Mouse (Mus musculus) CH12.LX (cell line): ENCODE data around the gene Ppp2r2c. TPM values are rescaled to one million over a fixed set of nuclear protein-coding genes. Genes with fewer than 3 reads are reported as not detected.

Experiments
- DNase-seq: peaks from one replicate; pipeline ENCODE4 v3.0.0-alpha.2; 2013; ENCODE audit errors: extremely low read depth
- H3K27ac ChIP-seq: 2 replicates; pipeline ENCODE4 v1.5.1; 2012; ENCODE audit warnings: low read depth, mild to moderate bottlenecking, control low read depth, moderate library complexity; ENCODE audit not compliant: insufficient read depth
- H3K27me3 ChIP-seq: replicated peaks from 2 replicates; pipeline ENCODE3; 2012; ENCODE audit warnings: inconsistent platforms
- H3K36me3 ChIP-seq, 2 experiments: replicated peaks in 1 of 2; 2 replicates each; pipeline versions ENCODE3 to v1.6.1; 2012; ENCODE audit warnings: inconsistent platforms in 1 of 2, low read length in 1 of 2, mild to moderate bottlenecking in 1 of 2, mixed read lengths in 1 of 2, moderate library complexity in 1 of 2; ENCODE audit not compliant: control insufficient read depth in 1 of 2, insufficient read depth in 1 of 2
- H3K4me1 ChIP-seq, 2 experiments: 2 replicates each; pipeline ENCODE4 v1.6.1; 2012; ENCODE audit warnings: inconsistent platforms in 1 of 2, moderate library complexity in 1 of 2; ENCODE audit not compliant: insufficient read depth in 2 of 2, control insufficient read depth in 1 of 2
- H3K4me2 ChIP-seq: 2 replicates; pipeline ENCODE4 v1.6.1; 2012; ENCODE audit warnings: low read depth, mild to moderate bottlenecking, control low read depth; ENCODE audit not compliant: poor library complexity, insufficient read depth, severe bottlenecking
- H3K4me3 ChIP-seq, 3 experiments: fragments of 150-350 bp in 1 of 3; sonication (generic) in 1 of 3; replicated peaks in 1 of 3; 2 replicates each; pipeline versions ENCODE3 to v1.5.1; 2011 to 2012; ENCODE audit warnings: low read depth in 2 of 3, low read length in 2 of 3, mild to moderate bottlenecking in 2 of 3, moderate library complexity in 2 of 3, control low read depth in 1 of 3, improper control_type of control experiment in 1 of 3, inconsistent platforms in 1 of 3, mixed read lengths in 1 of 3; ENCODE audit not compliant: poor library complexity in 1 of 3
- H3K79me2 ChIP-seq: replicated peaks from 2 replicates; pipeline ENCODE4 v1.6.1; 2012; ENCODE audit warnings: mild to moderate bottlenecking, moderate library complexity; ENCODE audit not compliant: control insufficient read depth, poor library complexity, insufficient read depth, severe bottlenecking; ENCODE audit errors: extremely low read depth
- H3K9ac ChIP-seq: 2 replicates; pipeline ENCODE4 v1.6.1; 2012; ENCODE audit warnings: low read depth, mild to moderate bottlenecking, control low read depth, moderate library complexity; ENCODE audit not compliant: insufficient read depth
- H3K9me3 ChIP-seq: replicated peaks from 2 replicates; pipeline ENCODE3; 2012; ENCODE audit warnings: low read length, inconsistent platforms, mixed read lengths
- BHLHE40 ChIP-seq: IDR thresholded peaks from 2 replicates; pipeline ENCODE4 v1.6.1; 2011; ENCODE audit warnings: mild to moderate bottlenecking, low read depth, low read length, improper control_type of control experiment
- CHD2 ChIP-seq: IDR thresholded peaks from 2 replicates; pipeline ENCODE4 v1.6.1; 2011; ENCODE audit warnings: low read length, improper control_type of control experiment
- E2F4 ChIP-seq: IDR thresholded peaks from 2 replicates; pipeline ENCODE4 v1.6.1; 2011; ENCODE audit warnings: low read depth, low read length, improper control_type of control experiment; ENCODE audit not compliant: insufficient replicate concordance
- EP300 ChIP-seq: IDR thresholded peaks from 2 replicates; pipeline ENCODE4 v1.6.1; 2011; ENCODE audit warnings: low read length, improper control_type of control experiment
- ETS1 ChIP-seq: conservative IDR thresholded peaks from 2 replicates; pipeline ENCODE4 v1.6.1; 2012; ENCODE audit warnings: low read depth, mild to moderate bottlenecking, inconsistent platforms, low read length, improper control_type of control experiment, moderate library complexity
- GABPA ChIP-seq: IDR thresholded peaks from 2 replicates; pipeline ENCODE4 v1.6.1; 2012; ENCODE audit warnings: low read depth, low read length, improper control_type of control experiment, inconsistent platforms; ENCODE audit not compliant: insufficient replicate concordance
- IRF4 ChIP-seq: IDR thresholded peaks from 2 replicates; pipeline ENCODE4 v1.6.1; 2014; ENCODE audit warnings: low read depth, mild to moderate bottlenecking, inconsistent platforms, low read length, improper control_type of control experiment
- MAFK ChIP-seq: IDR thresholded peaks from 2 replicates; pipeline ENCODE4 v1.6.1; 2011; ENCODE audit warnings: low read length, improper control_type of control experiment; ENCODE audit not compliant: insufficient replicate concordance
- MEF2A ChIP-seq: IDR thresholded peaks from 2 replicates; pipeline ENCODE4 v1.6.1; 2014; ENCODE audit warnings: low read depth, mild to moderate bottlenecking, inconsistent platforms, low read length, improper control_type of control experiment, borderline replicate concordance
- MXI1 ChIP-seq: IDR thresholded peaks from 2 replicates; pipeline ENCODE4 v1.6.1; 2011; ENCODE audit warnings: mild to moderate bottlenecking, low read depth, low read length, improper control_type of control experiment
- MYC ChIP-seq: IDR thresholded peaks from 2 replicates; pipeline ENCODE4 v1.6.1; 2011; ENCODE audit warnings: low read depth, mild to moderate bottlenecking, improper control_type of control experiment, low read length
- NRF1 ChIP-seq: IDR thresholded peaks from 2 replicates; pipeline ENCODE4 v1.6.1; 2014; ENCODE audit warnings: low read depth, mild to moderate bottlenecking, inconsistent platforms, low read length, improper control_type of control experiment, moderate library complexity
- SIN3A ChIP-seq: IDR thresholded peaks from 2 replicates; pipeline ENCODE4 v1.6.1; 2012; ENCODE audit warnings: low read length, improper control_type of control experiment, inconsistent platforms
- SMC3 ChIP-seq: IDR thresholded peaks from 2 replicates; pipeline ENCODE4 v1.6.1; 2011; ENCODE audit warnings: low read depth, low read length, improper control_type of control experiment
- TCF12 ChIP-seq: IDR thresholded peaks from 2 replicates; pipeline ENCODE4 v1.6.1; 2014; ENCODE audit warnings: low read depth, mild to moderate bottlenecking, inconsistent platforms, low read length, improper control_type of control experiment
- USF2 ChIP-seq: conservative IDR thresholded peaks from 2 replicates; pipeline ENCODE4 v1.6.1; 2011; ENCODE audit warnings: low read depth, low read length, improper control_type of control experiment
- ZKSCAN1 ChIP-seq: IDR thresholded peaks from 2 replicates; pipeline ENCODE4 v1.6.1; 2012; ENCODE audit warnings: low read depth, inconsistent platforms, low read length, improper control_type of control experiment, borderline replicate concordance
- ZMIZ1 ChIP-seq: IDR thresholded peaks from 2 replicates; pipeline ENCODE4 v1.6.1; 2012; ENCODE audit warnings: low read depth, mild to moderate bottlenecking, inconsistent platforms, low read length, improper control_type of control experiment
- dilution Hi-C: fragments of 300-500 bp; cut with MboI; formaldehyde crosslinking; loops from 2 replicates; pipeline ENCODE4 v1.14.3; 2020; ENCODE audit warnings: low sequenced_read_pairs; ENCODE audit not compliant: extremely low pct_unique_long_range_greater_than_20kb, extremely low pct_ligation_motif_present
- in situ Hi-C: fragments of 300-500 bp; cut with MboI; formaldehyde crosslinking; loops from 3 replicates; pipeline ENCODE4 v1.14.3; 2019; ENCODE audit warnings: low sequenced_read_pairs, low pct_ligation_motif_present, low pct_unique_long_range_greater_than_20kb, mixed read lengths
- polyA plus RNA-seq: library from polyadenylated mRNA; unstranded; fragments of >175 nt; gene quantifications from 2 replicates; pipeline ENCODE4 v1.2.1, GENCODE M21; 2012; ENCODE audit warnings: low read depth; ENCODE audit not compliant: insufficient read length
- total RNA-seq, 2 experiments: library from RNA; depleted of rRNA; stranded (reverse); fragments of 300-350 nt in 1 of 2; fragments of >200 nt in 1 of 2; gene quantifications; 2 replicates each; pipeline ENCODE4 v1.2.3; 2012 to 2014

Gene Ppp2r2c
- total and polyA plus RNA-seq, 3 experiments: 0.07 to 0.21 TPM; not detected in 1

GRCm38 (mm10) chr5:36979001-36979400, 110.7 kb downstream of the Ppp2r2c start:
- no peak for DNase-seq
- dilution Hi-C loops: no loop called here
- peak overlapping the region; percentile 66 for H3K27ac ChIP-seq
- H3K4me3 ChIP-seq: no peak overlapping the region
- peaks cover 15 to 38% of the 10 kb centered on the region in 2 experiments for H3K36me3 ChIP-seq
- H3K4me1 ChIP-seq: peaks cover 25 to 26% of the 10 kb centered on the region in 2 experiments
- peak overlapping the region; percentile 24; the same call in 1 of the 2 replicates for H3K9ac ChIP-seq
- peak overlapping the region; percentile 42 for H3K4me2 ChIP-seq
- no peak for TF ChIP-seq IRF4
- TF ChIP-seq MXI1: peak; percentile 30; the same call in 1 of the 2 replicates
- TF ChIP-seq MYC: no peak
- TF ChIP-seq ETS1: peak; percentile 35; the same call in 1 of the 2 replicates
- no peak for TF ChIP-seq GABPA
- 0 out of 2 replicates have a peak, but pooled peaks have one; percentile 46 for TF ChIP-seq BHLHE40
- in situ Hi-C loops: no loop called here
- no peaks in the 10 kb centered on the region for H3K27me3 ChIP-seq
- no peaks in the 10 kb centered on the region for H3K9me3 ChIP-seq
- no peaks in the 10 kb centered on the region for H3K79me2 ChIP-seq

- Histone ChIP-seq H3K9me3 (no peaks in the 10 kb centered on the region), H3K36me3 (peaks cover 15 to 37% of the 10 kb centered on the region in 2 experiments), H3K27me3 (no peaks in the 10 kb centered on the region), H3K79me2 (no peaks in the 10 kb centered on the region), H3K9ac (peak overlapping the region; percentile 24; the same call in 1 of the 2 replicates), H3K4me2 (peak overlapping the region; percentile 42), H3K4me3 (no peak overlapping the region), H3K27ac (peak overlapping the region; percentile 66), H3K4me1 (peaks cover 25 to 26% of the 10 kb centered on the region in 2 experiments)
- dilution Hi-C loops (no loop called here), in situ Hi-C loops (no loop called here)
- peak; percentile 29 for DNase-seq
- no peak for TF ChIP-seq SMC3
- 0 out of 2 replicates have a peak, but pooled peaks have one; percentile 52 for TF ChIP-seq SIN3A
- 0 out of 2 replicates have a peak, but pooled peaks have one; percentile 9 for TF ChIP-seq IRF4
- peak; percentile 82 for TF ChIP-seq TCF12
- TF ChIP-seq EP300: peak; percentile 27; the same call in 1 of the 2 replicates
These were observed 111.3 kb downstream of the Ppp2r2c start for GRCm38 (mm10) chr5:36979631-36980030.

GRCm38 (mm10) chr5:36982271-36982670, 114.0 kb downstream of the Ppp2r2c start:
- peaks cover 4 to 19% of the 10 kb centered on the region in 2 experiments for H3K36me3 ChIP-seq
- H3K27ac ChIP-seq: no peak overlapping the region
- H3K9me3 ChIP-seq: no peaks in the 10 kb centered on the region
- no peak for DNase-seq
- H3K4me3 ChIP-seq: no peak overlapping the region
- peaks cover 25 to 26% of the 10 kb centered on the region in 2 experiments for H3K4me1 ChIP-seq
- no peak overlapping the region for H3K4me2 ChIP-seq
- in situ Hi-C loops: no loop called here
- no peak for TF ChIP-seq MEF2A
- no peak for TF ChIP-seq USF2
- no peak for TF ChIP-seq NRF1
- no peak for TF ChIP-seq ZMIZ1
- TF ChIP-seq ZKSCAN1: no peak
- TF ChIP-seq E2F4: no peak
- no peak for TF ChIP-seq EP300
- no peak for TF ChIP-seq CHD2
- no peak for TF ChIP-seq MAFK
- no peak for TF ChIP-seq SMC3
- dilution Hi-C loops: no loop called here
- no peak overlapping the region for H3K9ac ChIP-seq
- no peaks in the 10 kb centered on the region for H3K79me2 ChIP-seq
- no peaks in the 10 kb centered on the region for H3K27me3 ChIP-seq
